Mouse (Mus musculus): ENCODE results near the gene Parvg. TPM values are rescaled to one million over a fixed set of nuclear protein-coding genes. Genes with fewer than 3 reads are reported as not detected.

Parvg gene
- polyA plus RNA-seq, 1 experiment from 2014 or later: 1.5 TPM

- no peaks in the 10 kb centered on the region for H3K36me3 ChIP-seq
- no peaks in the 10 kb centered on the region for H3K9me3 ChIP-seq
- H3K4me1 ChIP-seq: 0 out of 2 replicates have a peak, but pooled peaks cover 5% of the 10 kb centered on the region
- no peak overlapping the region for H3K27ac ChIP-seq (replicated peaks)
- no peak overlapping the region for H3K4me3 ChIP-seq
- H3K27me3 ChIP-seq (replicated peaks): peaks cover 5% of the 10 kb centered on the region; the same call in 1 of the 2 replicates
- no peak for ATAC-seq (ENCODE audit: extremely low read depth, insufficient number of reproducible peaks, low FRiP score, low TSS enrichment)
- H3K4me2 ChIP-seq: no peak overlapping the region
- 68% methylated on average over 10 of the region's 10 CpGs for WGBS
- H3K9ac ChIP-seq: no peak overlapping the region
Observed at GRCm38 (mm10) chr15:84328870-84329269, 5.0 kb downstream of the Parvg start.

GRCm38 (mm10) chr15:84329940-84330339 is 6.1 kb downstream of the Parvg start:
- H3K4me2 ChIP-seq: no peak overlapping the region
- no peaks in the 10 kb centered on the region for H3K9me3 ChIP-seq
- no peak for ATAC-seq (ENCODE audit: extremely low read depth, insufficient number of reproducible peaks, low FRiP score, low TSS enrichment)
- H3K27ac ChIP-seq (replicated peaks): no peak overlapping the region
- no peaks in the 10 kb centered on the region for H3K36me3 ChIP-seq
- H3K4me3 ChIP-seq: no peak overlapping the region
- no peak overlapping the region for H3K9ac ChIP-seq
- WGBS: 72% methylated on average over 8 of the region's 8 CpGs
- H3K27me3 ChIP-seq (replicated peaks): peaks cover 5% of the 10 kb centered on the region; the same call in 1 of the 2 replicates
- 0 out of 2 replicates have a peak, but pooled peaks cover 5% of the 10 kb centered on the region for H3K4me1 ChIP-seq

- H3K9ac ChIP-seq: no peak overlapping the region
- peaks cover 8% of the 10 kb centered on the region for H3K4me1 ChIP-seq
- H3K36me3 ChIP-seq: no peaks in the 10 kb centered on the region
- no peak overlapping the region for H3K27ac ChIP-seq (replicated peaks)
- no peaks in the 10 kb centered on the region for H3K9me3 ChIP-seq
- H3K4me3 ChIP-seq: no peak overlapping the region
- no peak overlapping the region for H3K4me2 ChIP-seq
- ATAC-seq (ENCODE audit: extremely low read depth, insufficient number of reproducible peaks, low FRiP score, low TSS enrichment): no peak
- no peaks in the 10 kb centered on the region; the same call in 1 of the 2 replicates for H3K27me3 ChIP-seq (replicated peaks)
- WGBS: 71% methylated on average over 4 of the region's 4 CpGs
Observed at GRCm38 (mm10) chr15:84331066-84331612, 7.3 kb downstream of the Parvg start.

GRCm38 (mm10) chr15:84336281-84336817 is 12.5 kb downstream of the Parvg start:
- Histone ChIP-seq H3K36me3 (no peaks in the 10 kb centered on the region), H3K9ac (no peak overlapping the region), H3K4me3 (no peak overlapping the region), H3K4me1 (peaks cover 11% of the 10 kb centered on the region), H3K9me3 (no peaks in the 10 kb centered on the region), H3K27me3 (replicated peaks) (0 out of 2 replicates have a peak, but pooled peaks cover 2% of the 10 kb centered on the region), H3K4me2 (no peak overlapping the region), H3K27ac (replicated peaks) (no peak overlapping the region)
- ATAC-seq (ENCODE audit: extremely low read depth, insufficient number of reproducible peaks, low FRiP score, low TSS enrichment): no peak
- WGBS: 54% methylated on average over 12 of the region's 12 CpGs

- 65% methylated on average over 5 of the region's 5 CpGs for WGBS
- no peak overlapping the region for H3K4me2 ChIP-seq
- no peaks in the 10 kb centered on the region for H3K9me3 ChIP-seq
- no peak overlapping the region for H3K4me3 ChIP-seq
- 0 out of 2 replicates have a peak, but pooled peaks cover 2% of the 10 kb centered on the region for H3K27me3 ChIP-seq (replicated peaks)
- no peak overlapping the region for H3K27ac ChIP-seq (replicated peaks)
- ATAC-seq (ENCODE audit: extremely low read depth, insufficient number of reproducible peaks, low FRiP score, low TSS enrichment): no peak
- H3K9ac ChIP-seq: no peak overlapping the region
- H3K36me3 ChIP-seq: no peaks in the 10 kb centered on the region
- peaks cover 11% of the 10 kb centered on the region for H3K4me1 ChIP-seq
Observed at GRCm38 (mm10) chr15:84337599-84337998, 13.8 kb downstream of the Parvg start.

GRCm38 (mm10) chr15:84340926-84341325 is 17.1 kb downstream of the Parvg start:
- Histone ChIP-seq H3K4me3 (no peak overlapping the region), H3K9ac (no peak overlapping the region), H3K27ac (replicated peaks) (no peak overlapping the region), H3K27me3 (replicated peaks) (0 out of 2 replicates have a peak, but pooled peaks cover 2% of the 10 kb centered on the region), H3K9me3 (no peaks in the 10 kb centered on the region), H3K4me2 (no peak overlapping the region), H3K4me1 (peaks cover 10% of the 10 kb centered on the region), H3K36me3 (no peaks in the 10 kb centered on the region)
- 50% methylated on average over 2 of the region's 2 CpGs for WGBS
- no peak for ATAC-seq (ENCODE audit: extremely low read depth, insufficient number of reproducible peaks, low FRiP score, low TSS enrichment)

- H3K27me3 ChIP-seq (replicated peaks): no peaks in the 10 kb centered on the region
- no peak overlapping the region for H3K27ac ChIP-seq (replicated peaks)
- no peaks in the 10 kb centered on the region for H3K36me3 ChIP-seq
- H3K9me3 ChIP-seq: peaks cover 8% of the 10 kb centered on the region
- H3K9ac ChIP-seq: no peak overlapping the region
- H3K4me1 ChIP-seq: peaks cover 16% of the 10 kb centered on the region
- WGBS: 88% methylated on average over 4 of the region's 4 CpGs
- no peak overlapping the region for H3K4me2 ChIP-seq
- no peak for ATAC-seq (ENCODE audit: extremely low read depth, insufficient number of reproducible peaks, low FRiP score, low TSS enrichment)
- H3K4me3 ChIP-seq: no peak overlapping the region
Observed at GRCm38 (mm10) chr15:84348769-84349168, 24.9 kb downstream of the Parvg start.

GRCm38 (mm10) chr15:84349915-84350738 is 26.3 kb downstream of the Parvg start:
- ATAC-seq (ENCODE audit: extremely low read depth, insufficient number of reproducible peaks, low FRiP score, low TSS enrichment): no peak
- H3K4me3 ChIP-seq: no peak overlapping the region
- WGBS: 50% methylated on average over 14 of the region's 14 CpGs
- peaks cover 8% of the 10 kb centered on the region for H3K9me3 ChIP-seq
- H3K36me3 ChIP-seq: no peaks in the 10 kb centered on the region
- no peaks in the 10 kb centered on the region for H3K27me3 ChIP-seq (replicated peaks)
- peaks cover 16% of the 10 kb centered on the region for H3K4me1 ChIP-seq
- no peak overlapping the region for H3K4me2 ChIP-seq
- H3K9ac ChIP-seq: no peak overlapping the region
- no peak overlapping the region for H3K27ac ChIP-seq (replicated peaks)

- Histone ChIP-seq H3K9me3 (peaks cover 8% of the 10 kb centered on the region), H3K27ac (replicated peaks) (no peak overlapping the region), H3K4me2 (no peak overlapping the region), H3K36me3 (no peaks in the 10 kb centered on the region), H3K4me1 (peaks cover 16% of the 10 kb centered on the region), H3K27me3 (replicated peaks) (no peaks in the 10 kb centered on the region), H3K4me3 (no peak overlapping the region), H3K9ac (no peak overlapping the region)
- no peak for ATAC-seq (ENCODE audit: extremely low read depth, insufficient number of reproducible peaks, low FRiP score, low TSS enrichment)
- 77% methylated on average over 7 of the region's 7 CpGs for WGBS
Observed at GRCm38 (mm10) chr15:84351342-84351741, 27.5 kb downstream of the Parvg start.

- H3K4me2 ChIP-seq: peak overlapping the region; percentile 2; the same call in 1 of the 2 replicates
- H3K27me3 ChIP-seq (replicated peaks): no peaks in the 10 kb centered on the region
- ATAC-seq (ENCODE audit: extremely low read depth, insufficient number of reproducible peaks, low FRiP score, low TSS enrichment): no peak
- H3K27ac ChIP-seq (replicated peaks): 0 out of 2 replicates have a peak overlapping the region, but pooled peaks have one; percentile 28
- peaks cover 8% of the 10 kb centered on the region for H3K9me3 ChIP-seq
- no peaks in the 10 kb centered on the region for H3K36me3 ChIP-seq
- WGBS: 41% methylated on average over 21 of the region's 21 CpGs
- peaks cover 16% of the 10 kb centered on the region for H3K4me1 ChIP-seq
- H3K9ac ChIP-seq: no peak overlapping the region
- H3K4me3 ChIP-seq: no peak overlapping the region
Observed at GRCm38 (mm10) chr15:84351915-84352844, 28.4 kb downstream of the Parvg start.

GRCm38 (mm10) chr15:84355081-84355480 is 31.3 kb downstream of the Parvg start:
- ATAC-seq (ENCODE audit: extremely low read depth, insufficient number of reproducible peaks, low FRiP score, low TSS enrichment): no peak
- no peaks in the 10 kb centered on the region for H3K36me3 ChIP-seq
- 0 out of 2 replicates have a peak, but pooled peaks cover 2% of the 10 kb centered on the region for H3K27me3 ChIP-seq (replicated peaks)
- no peak overlapping the region for H3K4me3 ChIP-seq
- no peak overlapping the region for H3K27ac ChIP-seq (replicated peaks)
- no peak overlapping the region for H3K4me2 ChIP-seq
- H3K4me1 ChIP-seq: peaks cover 18% of the 10 kb centered on the region
- 72% methylated on average over 5 of the region's 5 CpGs for WGBS
- no peaks in the 10 kb centered on the region for H3K9me3 ChIP-seq
- H3K9ac ChIP-seq: no peak overlapping the region

Measured in heart, embryonic 13.5 days (tissue).